Comparison of ENCODE assay signal across 8 mouse cellular contexts in genomic region chr6:119448321-119449059, GRCm38 (mm10). TPM values are rescaled to one million over a fixed set of nuclear protein-coding genes. Genes with fewer than 3 reads are reported as not detected.
DNase-seq lines count a peak whose midpoint lies in the region; ATAC-seq and TF ChIP-seq lines count a peak whose summit lies in the region.

No protein-coding gene starts in this region.

- no peaks in the 10 kb centered on the region for H3K27me3 ChIP-seq in embryonic facial prominence, embryonic 14.5 days (replicated peaks; ENCODE audit: control insufficient read depth, insufficient read depth, low read length)
- H3K27me3 ChIP-seq in intestine, postnatal 0 days (replicated peaks; ENCODE audit: control insufficient read depth, insufficient read depth, low read length): no peaks in the 10 kb centered on the region; the same call in 1 of the 2 replicates
- peaks cover 20% of the 10 kb centered on the region for H3K27me3 ChIP-seq in midbrain, embryonic 10.5 days (ENCODE audit: low read depth, poor library complexity, severe bottlenecking)

- DNase-seq in layer of hippocampus, adult 2 months (ENCODE audit: low spot score in 2 of 2): no peak
- no peak for DNase-seq in layer of hippocampus, postnatal 25 days (ENCODE audit: extremely low spot score in 1 of 2, low spot score in 1 of 2)
- peak; percentile 30 for DNase-seq in embryonic facial prominence, embryonic 14.5 days (ENCODE audit: low spot score)
- peak; percentile 48 for DNase-seq in midbrain, embryonic 10.5 days (ENCODE audit: low spot score)
- no peak for DNase-seq in frontal cortex, postnatal 36 days (ENCODE audit: low spot score in 2 of 2)
- no peak for DNase-seq in cerebellum, postnatal 10 days
- no peak for DNase-seq in left cerebral cortex, adult 18-20 months (ENCODE audit: low spot score in 2 of 2)

- no peak for TF ChIP-seq CTCF in layer of hippocampus, adult 2 months (conservative IDR thresholded peaks at IDR 0.05)
- no peak for TF ChIP-seq CTCF in intestine, postnatal 0 days (IDR thresholded peaks at IDR 0.05; ENCODE audit: low read depth)

- H3K27ac ChIP-seq in layer of hippocampus, adult 2 months: no peak overlapping the region
- no peak overlapping the region for H3K27ac ChIP-seq in embryonic facial prominence, embryonic 14.5 days (replicated peaks; ENCODE audit: low read depth, low read length)
- H3K27ac ChIP-seq in intestine, postnatal 0 days (ENCODE audit: low read depth, low read length): no peak overlapping the region
- peak overlapping the region; percentile 71 for H3K27ac ChIP-seq in midbrain, embryonic 10.5 days (replicated peaks)

- H3K9ac ChIP-seq in embryonic facial prominence, embryonic 14.5 days (ENCODE audit: low read depth, low read length): peak overlapping the region; percentile 53
- no peak overlapping the region for H3K9ac ChIP-seq in intestine, postnatal 0 days (ENCODE audit: low read depth, low read length)

- ATAC-seq in embryonic facial prominence, embryonic 14.5 days (ENCODE audit: low read depth): no peak
- no peak for ATAC-seq in intestine, postnatal 0 days

- peaks cover 8% of the 10 kb centered on the region for H3K4me1 ChIP-seq in embryonic facial prominence, embryonic 14.5 days (ENCODE audit: control insufficient read depth, insufficient read depth, low read length)
- no peaks in the 10 kb centered on the region for H3K4me1 ChIP-seq in intestine, postnatal 0 days (replicated peaks; ENCODE audit: control insufficient read depth, insufficient read depth, low read length)
- H3K4me1 ChIP-seq in midbrain, embryonic 10.5 days: peaks cover 60% of the 10 kb centered on the region

- H3K9me3 ChIP-seq in embryonic facial prominence, embryonic 14.5 days (ENCODE audit: control insufficient read depth, low read length): no peaks in the 10 kb centered on the region
- no peaks in the 10 kb centered on the region for H3K9me3 ChIP-seq in intestine, postnatal 0 days (ENCODE audit: control insufficient read depth)
- no peaks in the 10 kb centered on the region for H3K9me3 ChIP-seq in midbrain, embryonic 10.5 days (replicated peaks)

- no peaks in the 10 kb centered on the region for H3K36me3 ChIP-seq in embryonic facial prominence, embryonic 14.5 days (ENCODE audit: control insufficient read depth, insufficient read depth, low read length)
- no peaks in the 10 kb centered on the region for H3K36me3 ChIP-seq in intestine, postnatal 0 days (ENCODE audit: control insufficient read depth, insufficient read depth)
- no peaks in the 10 kb centered on the region for H3K36me3 ChIP-seq in midbrain, embryonic 10.5 days

- H3K4me2 ChIP-seq in embryonic facial prominence, embryonic 14.5 days (ENCODE audit: low read depth, low read length): peak overlapping the region; percentile 71
- H3K4me2 ChIP-seq in intestine, postnatal 0 days (replicated peaks; ENCODE audit: low read depth): peak overlapping the region; percentile 73

- 9% methylated on average over 18 of the region's 18 CpGs for WGBS in embryonic facial prominence, embryonic 14.5 days
- WGBS in intestine, postnatal 0 days: 13% methylated on average over 18 of the region's 18 CpGs
- WGBS in midbrain, embryonic 10.5 days: 4% methylated on average over 18 of the region's 18 CpGs

- peak overlapping the region; percentile 33 for H3K4me3 ChIP-seq in layer of hippocampus, adult 2 months
- peak overlapping the region; percentile 39 for H3K4me3 ChIP-seq in embryonic facial prominence, embryonic 14.5 days (ENCODE audit: low read depth, low read length)
- H3K4me3 ChIP-seq in intestine, postnatal 0 days (ENCODE audit: low read depth, low read length): peak overlapping the region; percentile 40
- peak overlapping the region; percentile 51 for H3K4me3 ChIP-seq in midbrain, embryonic 10.5 days

RNA-seq across cellular contexts. Expression of gene Fbxl14, which starts 31.0 kb away (rescaled TPM):
- total RNA-seq in layer of hippocampus, adult 2 months (2021): 10 to 100 TPM; 32.3 to 34.3 TPM
- 10 to 100 TPM; 31.1 to 32.6 TPM for total RNA-seq in layer of hippocampus, postnatal 25 days (2021)
- polyA plus RNA-seq in embryonic facial prominence, embryonic 14.5 days (2014; fragmentation: Nextera tagmentation; extraction: Ambion mirVana): 6.2 and 7.5 TPM in 2 replicates
- 4.0 and 4.4 TPM in 2 replicates for polyA plus RNA-seq in intestine, postnatal 0 days (2015; fragmentation: Nextera tagmentation; extraction: Ambion mirVana)
- polyA plus RNA-seq in midbrain, embryonic 10.5 days (2016; fragmentation: Nextera tagmentation; extraction: Ambion mirVana): 2.9 and 3.4 TPM in 2 replicates
- 10 to 100 TPM; 40.0 to 42.2 TPM for total RNA-seq in left cerebral cortex, adult 18-20 months (2021)

RNA-seq across cellular contexts. Expression of gene Adipor2, which starts 31.0 kb away (rescaled TPM):
- 10 to 100 TPM; 37.1 to 40.5 TPM for total RNA-seq in layer of hippocampus, adult 2 months (2021)
- total RNA-seq in layer of hippocampus, postnatal 25 days (2021): 10 to 100 TPM; 31.3 to 40.9 TPM
- 25.8 and 30.1 TPM in 2 replicates for polyA plus RNA-seq in embryonic facial prominence, embryonic 14.5 days (2014; fragmentation: Nextera tagmentation; extraction: Ambion mirVana)
- 106 and 124 TPM in 2 replicates for polyA plus RNA-seq in intestine, postnatal 0 days (2015; fragmentation: Nextera tagmentation; extraction: Ambion mirVana)
- polyA plus RNA-seq in midbrain, embryonic 10.5 days (2016; fragmentation: Nextera tagmentation; extraction: Ambion mirVana): 36.9 and 37.1 TPM in 2 replicates
- total RNA-seq in left cerebral cortex, adult 18-20 months (2021): 10 to 100 TPM; 39.3 to 40.0 TPM

Comparison
In these comparisons a context has a peak if more than half of its experiments do, and no peak if none do; other contexts are left out.
1. DNase-seq: peak in embryonic facial prominence, embryonic 14.5 days (single experiment) and midbrain, embryonic 10.5 days (single experiment); none in layer of hippocampus, adult 2 months (0 of 2), layer of hippocampus, postnatal 25 days (0 of 2), frontal cortex, postnatal 36 days (0 of 2), cerebellum, postnatal 10 days (0 of 2) and left cerebral cortex, adult 18-20 months (0 of 2).
2. Peak in every context shown above with its lines, with median percentiles within 50 percentile points of each other: H3K4me3 ChIP-seq.